15 mouse cellular contexts compared by ENCODE assay signal in the genomic region with DNA sequence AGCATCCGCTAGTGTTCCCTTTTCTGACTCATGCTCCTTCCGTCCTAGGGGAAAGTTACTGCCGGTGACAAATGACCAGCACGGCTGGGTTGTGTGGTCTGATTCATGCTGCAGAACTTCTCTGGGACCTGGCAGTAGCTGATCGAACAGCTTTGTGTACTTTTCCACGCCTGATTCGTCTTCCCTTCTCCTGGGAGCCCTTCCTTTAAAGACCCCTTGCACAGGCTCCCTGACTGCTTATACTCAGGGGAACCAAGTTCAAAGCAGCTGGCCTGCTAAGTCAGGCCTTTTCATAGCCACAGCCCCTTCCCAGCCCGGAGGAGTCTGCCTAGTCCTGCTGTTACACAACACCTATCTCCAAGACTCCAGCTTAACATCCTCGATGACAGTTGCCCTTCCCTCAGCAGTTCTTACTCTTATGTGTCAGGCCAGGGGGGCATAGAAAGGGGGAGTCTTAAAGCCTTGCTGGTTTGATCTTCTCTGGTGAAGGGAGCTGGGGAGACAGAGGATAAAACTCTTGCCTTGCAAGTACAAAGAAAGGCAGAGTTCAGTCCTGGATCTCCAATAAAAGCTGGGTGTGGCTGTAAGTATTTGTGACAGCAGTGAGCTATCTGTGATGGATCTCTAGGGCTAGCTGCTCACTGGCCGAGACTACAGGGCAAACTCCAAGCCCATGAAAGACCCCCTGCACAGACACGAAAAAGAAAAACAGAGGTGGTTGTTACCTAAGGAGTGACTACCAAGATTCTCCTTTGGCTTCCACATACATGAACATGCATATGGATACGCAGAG. TPM values are rescaled to one million over a fixed set of nuclear protein-coding genes. Genes with fewer than 3 reads are reported as not detected.
DNase-seq lines count a peak whose midpoint lies in the region; ATAC-seq lines count a peak whose summit lies in the region.
"Had no signal": no experiment of that assay in that cellular context is flagged by ENCODE, and none has a peak within 500 bp of the region (broad histone marks: within the 10 kb centered on the region; RNA-seq: fewer than 3 reads in every experiment).

No protein-coding gene starts in this region.

- H3K4me1 ChIP-seq in heart, embryonic 10.5 days = no peaks in the 10 kb centered on the region
- no peaks in the 10 kb centered on the region for H3K4me1 ChIP-seq in midbrain, embryonic 16.5 days (ENCODE audit: control insufficient read depth, insufficient read depth, low read length)
- H3K4me1 ChIP-seq: limb, embryonic 10.5 days; liver, embryonic 15.5 days had no signal

- DNase-seq in heart, adult 18-20 months = peak; percentile 39 to 58
- DNase-seq in heart, embryonic 10.5 days (ENCODE audit: low spot score) = no peak
- peak; percentile 84 for DNase-seq in 3T3-L1 (ENCODE audit: low read depth, low spot score)
- peak; percentile 86 for DNase-seq in adrenal gland, adult 2 months
- DNase-seq in heart, postnatal 25 days (ENCODE audit: low spot score) = peak; percentile 20
- DNase-seq in embryo, embryonic 10.5 days (ENCODE audit: low spot score) = no peak
- no peak for DNase-seq in right cerebral cortex, adult 18-20 months
- DNase-seq: cerebellum, adult 11 months; forebrain, postnatal 0 days; kidney, postnatal 14 days; thymus, postnatal 14 days had no signal

- H3K9ac ChIP-seq in midbrain, embryonic 16.5 days (ENCODE audit: low read depth, low read length) = no peak overlapping the region
- H3K9ac ChIP-seq: forebrain, postnatal 0 days; liver, embryonic 15.5 days had no signal

- H3K4me2 ChIP-seq in midbrain, embryonic 16.5 days (ENCODE audit: low read length) = no peak overlapping the region
- H3K4me2 ChIP-seq: liver, embryonic 15.5 days had no signal

- H3K4me3 ChIP-seq in heart, embryonic 10.5 days = no peak overlapping the region
- H3K4me3 ChIP-seq in midbrain, embryonic 16.5 days (ENCODE audit: low read depth, low read length) = no peak overlapping the region
- H3K4me3 ChIP-seq: limb, embryonic 10.5 days; liver, embryonic 15.5 days had no signal

- intact Hi-C loops in heart, postnatal 25 days (cut with DNase I) = no loop called here

- no peaks in the 10 kb centered on the region for H3K36me3 ChIP-seq in heart, embryonic 10.5 days
- H3K36me3 ChIP-seq in midbrain, embryonic 16.5 days (ENCODE audit: control insufficient read depth, insufficient read depth, low read length) = no peaks in the 10 kb centered on the region
- H3K36me3 ChIP-seq: limb, embryonic 10.5 days; liver, embryonic 15.5 days had no signal

- H3K27me3 ChIP-seq in heart, embryonic 10.5 days (ENCODE audit: insufficient read depth, poor library complexity, severe bottlenecking) = no peaks in the 10 kb centered on the region
- no peaks in the 10 kb centered on the region for H3K27me3 ChIP-seq in midbrain, embryonic 16.5 days (ENCODE audit: control insufficient read depth, insufficient read depth, low read depth, low read length)
- H3K27me3 ChIP-seq: liver, embryonic 15.5 days had no signal

- H3K9me3 ChIP-seq in heart, embryonic 10.5 days = no peaks in the 10 kb centered on the region
- no peaks in the 10 kb centered on the region for H3K9me3 ChIP-seq in midbrain, embryonic 16.5 days (replicated peaks; ENCODE audit: control insufficient read depth, low read length, poor library complexity, severe bottlenecking)
- H3K9me3 ChIP-seq: limb, embryonic 10.5 days; liver, embryonic 15.5 days had no signal

- H3K27ac ChIP-seq in heart, embryonic 10.5 days = no peak overlapping the region
- no peak overlapping the region for H3K27ac ChIP-seq in midbrain, embryonic 16.5 days (ENCODE audit: low read length)
- H3K27ac ChIP-seq: limb, embryonic 10.5 days; liver, embryonic 15.5 days had no signal

- 61% methylated on average over 12 of the region's 12 CpGs for WGBS in heart, embryonic 10.5 days
- WGBS in midbrain, embryonic 16.5 days = 65% methylated on average over 12 of the region's 12 CpGs

- ATAC-seq in midbrain, embryonic 16.5 days = no peak
- ATAC-seq: forebrain, postnatal 0 days; hindbrain, embryonic 16.5 days had no signal

RNA-seq across cellular contexts. Expression of gene Dap, which starts 39.3 kb away (rescaled TPM):
- 10 to 100 TPM; 18.4 to 23.9 TPM for total RNA-seq in heart, adult 18-20 months (2021)
- polyA plus RNA-seq in heart, embryonic 10.5 days (2016; fragmentation: Nextera tagmentation; extraction: Ambion mirVana) = 38.1 and 49.2 TPM in 2 replicates
- 100 to 1,000 TPM in 1 of 2 experiments, 10 to 100 TPM in 1; 96.8 to 113 TPM for total RNA-seq in adrenal gland, adult 2 months (2021)
- 83.3 and 84.5 TPM in 2 replicates for polyA plus RNA-seq in adrenal gland, adult 2 months (2012; rRNA removed)
- 10 to 100 TPM; 20.4 to 20.7 TPM for total RNA-seq in heart, postnatal 25 days (2021)
- polyA plus RNA-seq in midbrain, embryonic 16.5 days (2015; fragmentation: Nextera tagmentation; extraction: Ambion mirVana) = 21.5 and 21.9 TPM in 2 replicates

Comparison
In these comparisons a context has a peak if more than half of its experiments do, and no peak if none do; other contexts are left out.
1. DNase-seq: peak in heart, adult 18-20 months (2 of 2), 3T3-L1 (single experiment), adrenal gland, adult 2 months (single experiment) and heart, postnatal 25 days (single experiment); none in heart, embryonic 10.5 days (single experiment), embryo, embryonic 10.5 days (single experiment) and right cerebral cortex, adult 18-20 months (single experiment).